Mouse (Mus musculus): Measurements from ENCODE around the gene Mgat5.

DNA sequence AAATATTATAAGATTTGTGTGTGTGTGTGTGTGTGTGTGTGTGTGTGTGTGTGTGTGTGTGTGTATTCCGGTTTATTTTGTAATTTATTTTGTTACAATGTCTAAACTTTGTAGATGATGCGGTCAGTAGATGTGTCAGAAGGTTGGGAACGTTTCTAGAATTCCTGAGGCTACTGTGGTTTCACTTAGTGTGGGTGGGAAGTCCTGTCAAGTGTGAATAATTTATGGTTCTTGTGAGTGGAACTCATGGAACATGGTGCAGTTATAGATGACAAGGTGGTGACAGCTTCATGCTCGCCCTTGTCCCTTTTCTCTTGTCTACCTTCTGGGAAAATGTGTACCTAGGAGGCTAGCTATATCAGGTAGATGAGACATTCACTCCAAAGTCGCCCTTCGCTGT lies 96.2 kb downstream of the Mgat5 start:
- TF ChIP-seq CTCF (IDR thresholded peaks at IDR 0.05; ENCODE audit: borderline replicate concordance, extremely low read depth, insufficient read depth, insufficient read length) (no peak), POLR2A (IDR thresholded peaks at IDR 0.05; ENCODE audit: borderline replicate concordance, extremely low read depth, insufficient read depth, insufficient read length, poor library complexity, severe bottlenecking) (no peak)
